Mouse (Mus musculus) intestine, embryonic 14.5 days (tissue): Measurements from ENCODE around the gene Tspan8. TPM values are rescaled to one million over a fixed set of nuclear protein-coding genes. Genes with fewer than 3 reads are reported as not detected.

Experiments used
- ATAC-seq: fragments of 200-750 bp; cut with Nextera tagmentation; replicated peaks from 2 replicates; pipeline ENCODE4 v1.8.0; 2017; ENCODE audit warnings: low read depth, moderate number of reproducible peaks, moderate TSS enrichment, moderate library complexity; ENCODE audit not compliant: low FRiP score, low TSS enrichment
- DNase-seq: peaks from one replicate; pipeline ENCODE4 v3.0.0-alpha.2; 2018; ENCODE audit warnings: low spot score
- H3K27ac ChIP-seq: fragments of 300-500 bp; sonication (generic); 2 replicates; pipeline ENCODE4 v1.5.1; 2014; ENCODE audit warnings: low read depth, mild to moderate bottlenecking, control low read depth
- H3K27me3 ChIP-seq: fragments of 300-500 bp; sonication (generic); replicated peaks from 2 replicates; pipeline ENCODE4 v1.6.1; 2014; ENCODE audit warnings: low read length, control low read depth; ENCODE audit not compliant: control insufficient read depth, insufficient read depth
- H3K36me3 ChIP-seq: fragments of 300-500 bp; sonication (generic); 2 replicates; pipeline ENCODE4 v1.6.1; 2014; ENCODE audit warnings: low read length, control low read depth; ENCODE audit not compliant: control insufficient read depth, insufficient read depth
- H3K4me1 ChIP-seq: fragments of 300-500 bp; sonication (generic); replicated peaks from 2 replicates; pipeline ENCODE4 v1.6.1; 2014; ENCODE audit warnings: low read length, control low read depth, mixed read lengths; ENCODE audit not compliant: control insufficient read depth, insufficient read depth
- H3K4me2 ChIP-seq: fragments of 300-500 bp; sonication (generic); 2 replicates; pipeline ENCODE4 v1.6.1; 2014; ENCODE audit warnings: low read length
- H3K4me3 ChIP-seq: fragments of 300-500 bp; sonication (generic); 2 replicates; pipeline ENCODE4 v1.5.1; 2014; ENCODE audit warnings: low read depth, low read length, control low read depth, mixed read lengths
- H3K9ac ChIP-seq: fragments of 300-500 bp; sonication (generic); 2 replicates; pipeline ENCODE4 v1.6.1; 2014; ENCODE audit warnings: mild to moderate bottlenecking, low read length
- H3K9me3 ChIP-seq: fragments of 300-500 bp; sonication (generic); 2 replicates; pipeline ENCODE4 v1.6.1; 2016; ENCODE audit warnings: low read length, control low read depth; ENCODE audit not compliant: control insufficient read depth
- WGBS: fragments of 180-500 bp; shearing (Covaris S2); extraction: QIAGEN DNeasy Blood & Tissue Kit; methylation state at CpG from one replicate; pipeline ENCODE4 v1.1.7; 2014; 5-methylcytosine and 5-hydroxymethylcytosine counted together
- polyA plus RNA-seq: library from polyadenylated mRNA; unstranded; fragments of >200 nt; fragmentation: Nextera tagmentation; extraction: Ambion mirVana; gene quantifications from 2 replicates; pipeline ENCODE4 v1.2.1, GENCODE M21; 2014

Gene Tspan8
- polyA plus RNA-seq: 183 and 185 TPM in 2 replicates

- WGBS: 28% methylated on average over 6 of the region's 6 CpGs
- peak; percentile 17; the same call in 1 of the 2 replicates for ATAC-seq
- Histone ChIP-seq H3K4me3 (peak within 1 kb of the TSS; percentile 38), H3K9me3 (no peaks in the 10 kb centered on the region), H3K27me3 (no peaks in the 10 kb centered on the region), H3K9ac (peak within 1 kb of the TSS; percentile 3; the same call in 1 of the 2 replicates), H3K4me2 (peak within 1 kb of the TSS; percentile 25), H3K27ac (peak within 1 kb of the TSS; percentile 73), H3K4me1 (peaks cover 5% of the 10 kb centered on the region; the same call in 1 of the 2 replicates), H3K36me3 (no peaks in the 10 kb centered on the region)
- DNase-seq: no peak
Measured at GRCm38 (mm10) chr10:115816511-115816910, at the start of gene Tspan8. Gene Tspan8 (plus strand): TSS chr10:115816832.

GRCm38 (mm10) chr10:115770032-115770431 is 46.6 kb upstream of the Tspan8 start:
- 93% methylated on average over 8 of the region's 8 CpGs for WGBS
- H3K36me3 ChIP-seq: no peaks in the 10 kb centered on the region
- no peak for ATAC-seq
- H3K4me3 ChIP-seq: no peak overlapping the region
- no peak for DNase-seq
- no peaks in the 10 kb centered on the region for H3K9me3 ChIP-seq
- no peak overlapping the region for H3K4me2 ChIP-seq
- H3K9ac ChIP-seq: no peak overlapping the region
- H3K27ac ChIP-seq: no peak overlapping the region
- H3K27me3 ChIP-seq: no peaks in the 10 kb centered on the region
- no peaks in the 10 kb centered on the region for H3K4me1 ChIP-seq

GRCm38 (mm10) chr10:115774451-115774850 is 42.2 kb upstream of the Tspan8 start:
- Histone ChIP-seq H3K9ac (no peak overlapping the region), H3K4me2 (no peak overlapping the region), H3K4me1 (no peaks in the 10 kb centered on the region; the same call in 1 of the 2 replicates), H3K4me3 (no peak overlapping the region), H3K9me3 (no peaks in the 10 kb centered on the region), H3K27ac (no peak overlapping the region), H3K27me3 (no peaks in the 10 kb centered on the region), H3K36me3 (no peaks in the 10 kb centered on the region)
- ATAC-seq (no peak), DNase-seq (no peak)
- WGBS: 32% methylated on average over 4 of the region's 4 CpGs

GRCm38 (mm10) chr10:115775945-115776905 is 40.4 kb upstream of the Tspan8 start:
- Histone ChIP-seq H3K4me3 (no peak overlapping the region), H3K36me3 (no peaks in the 10 kb centered on the region), H3K27me3 (no peaks in the 10 kb centered on the region), H3K9me3 (no peaks in the 10 kb centered on the region), H3K27ac (no peak overlapping the region), H3K4me1 (no peaks in the 10 kb centered on the region; the same call in 1 of the 2 replicates), H3K4me2 (peak overlapping the region; percentile 3; the same call in 1 of the 2 replicates), H3K9ac (no peak overlapping the region)
- WGBS: 38% methylated on average over 17 of the region's 17 CpGs
- no peak for DNase-seq
- no peak for ATAC-seq

- no peak overlapping the region for H3K4me2 ChIP-seq
- H3K4me3 ChIP-seq: no peak overlapping the region
- ATAC-seq (no peak), DNase-seq (no peak)
- no peaks in the 10 kb centered on the region; the same call in 1 of the 2 replicates for H3K4me1 ChIP-seq
- no peaks in the 10 kb centered on the region for H3K36me3 ChIP-seq
- no peak overlapping the region for H3K9ac ChIP-seq
- no peak overlapping the region for H3K27ac ChIP-seq
- no peaks in the 10 kb centered on the region for H3K27me3 ChIP-seq
- 48% methylated on average over 5 of the region's 5 CpGs for WGBS
- no peaks in the 10 kb centered on the region for H3K9me3 ChIP-seq
Measured at GRCm38 (mm10) chr10:115777366-115777765, 39.3 kb upstream of the Tspan8 start.

GRCm38 (mm10) chr10:115778624-115779023 is 38.0 kb upstream of the Tspan8 start:
- H3K27me3 ChIP-seq: no peaks in the 10 kb centered on the region
- no peaks in the 10 kb centered on the region for H3K9me3 ChIP-seq
- no peak for DNase-seq
- no peaks in the 10 kb centered on the region; the same call in 1 of the 2 replicates for H3K4me1 ChIP-seq
- ATAC-seq: no peak
- H3K27ac ChIP-seq: no peak overlapping the region
- WGBS: 61% methylated on average over 5 of the region's 5 CpGs
- no peak overlapping the region for H3K4me2 ChIP-seq
- H3K9ac ChIP-seq: no peak overlapping the region
- no peak overlapping the region for H3K4me3 ChIP-seq
- no peaks in the 10 kb centered on the region for H3K36me3 ChIP-seq

GRCm38 (mm10) chr10:115780239-115781016 is 36.2 kb upstream of the Tspan8 start:
- DNase-seq: no peak
- 70% methylated on average over 11 of the region's 11 CpGs for WGBS
- no peaks in the 10 kb centered on the region; the same call in 1 of the 2 replicates for H3K4me1 ChIP-seq
- H3K4me3 ChIP-seq: no peak overlapping the region
- no peaks in the 10 kb centered on the region for H3K27me3 ChIP-seq
- no peaks in the 10 kb centered on the region for H3K9me3 ChIP-seq
- H3K36me3 ChIP-seq: no peaks in the 10 kb centered on the region
- H3K9ac ChIP-seq: no peak overlapping the region
- no peak overlapping the region for H3K27ac ChIP-seq
- no peak overlapping the region for H3K4me2 ChIP-seq
- ATAC-seq: peak; percentile 74

GRCm38 (mm10) chr10:115783232-115783631 is 33.4 kb upstream of the Tspan8 start:
- WGBS: 38% methylated on average over 2 of the region's 2 CpGs
- ATAC-seq (peak; percentile 42; the same call in 1 of the 2 replicates), DNase-seq (no peak)
- Histone ChIP-seq H3K27ac (no peak overlapping the region), H3K4me3 (no peak overlapping the region), H3K9me3 (no peaks in the 10 kb centered on the region), H3K4me1 (no peaks in the 10 kb centered on the region), H3K27me3 (no peaks in the 10 kb centered on the region), H3K4me2 (no peak overlapping the region), H3K36me3 (no peaks in the 10 kb centered on the region), H3K9ac (no peak overlapping the region)
